Mouse (Mus musculus) cortical plate, adult 2 months (tissue): ENCODE data around the gene Igfbp4.

Source experiments
- CTCF ChIP-seq: fragments of 200-500 bp; IDR thresholded peaks from 2 replicates; pipeline ENCODE4 v1.5.1; 2011; ENCODE audit warnings: mild to moderate bottlenecking, control low read depth, low read length; ENCODE audit not compliant: insufficient read depth; ENCODE audit errors: extremely low read depth
- POLR2A ChIP-seq: fragments of 200-500 bp; IDR thresholded peaks from 2 replicates; pipeline ENCODE4 v1.6.1; 2011; ENCODE audit warnings: mild to moderate bottlenecking, low read length, control low read depth; ENCODE audit not compliant: insufficient read depth; ENCODE audit errors: extremely low read depth

- TF ChIP-seq CTCF (no peak), POLR2A (no peak)
These were observed 43.3 kb downstream of the Igfbp4 start for GRCm38 (mm10) chr11:99084366-99084765.
